Mouse (Mus musculus) heart, embryonic 14.5 days (tissue): ENCODE results near the gene Exoc3l. TPM values are rescaled to one million over a fixed set of nuclear protein-coding genes. Genes with fewer than 3 reads are reported as not detected.
A peak's percentile ranks its signal among the peaks of the same experiment; 100 is the strongest.

ENCODE experiments used
- ATAC-seq: fragments of 200-750 bp; cut with Nextera tagmentation; 2 replicates; pipeline ENCODE4 v1.8.0; 2017; ENCODE audit warnings: low read depth, moderate TSS enrichment; ENCODE audit not compliant: insufficient number of reproducible peaks, insufficient read depth, low FRiP score
- H3K27ac ChIP-seq, 2 experiments: fragments of 200-500 bp in 1 of 2; fragments of 300-500 bp in 1 of 2; sonication (generic) in 1 of 2; replicated peaks in 1 of 2; 2 replicates each; pipeline ENCODE4 v1.5.1; 2012 to 2014; ENCODE audit warnings: low read depth in 2 of 2, low read length in 2 of 2, control low read depth in 1 of 2, mild to moderate bottlenecking in 1 of 2, mixed read lengths in 1 of 2; ENCODE audit not compliant: control insufficient read depth in 1 of 2, insufficient read depth in 1 of 2
- H3K27me3 ChIP-seq: fragments of 300-500 bp; sonication (generic); 2 replicates; pipeline ENCODE4 v1.6.1; 2014; ENCODE audit warnings: mild to moderate bottlenecking, low read length, control low read depth; ENCODE audit not compliant: control insufficient read depth, insufficient read depth
- H3K36me3 ChIP-seq: fragments of 300-500 bp; sonication (generic); 2 replicates; pipeline ENCODE4 v1.6.1; 2014; ENCODE audit warnings: mild to moderate bottlenecking, control low read depth, low read length, mixed read lengths; ENCODE audit not compliant: control insufficient read depth, insufficient read depth
- H3K4me1 ChIP-seq, 2 experiments: fragments of 200-500 bp in 1 of 2; fragments of 300-500 bp in 1 of 2; sonication (generic) in 1 of 2; 2 replicates each; pipeline ENCODE4 v1.6.1; 2012 to 2014; ENCODE audit warnings: low read length in 2 of 2, control low read depth in 1 of 2, mixed read lengths in 1 of 2; ENCODE audit not compliant: control insufficient read depth in 2 of 2, insufficient read depth in 2 of 2
- H3K4me2 ChIP-seq: fragments of 300-500 bp; sonication (generic); 2 replicates; pipeline ENCODE4 v1.6.1; 2014; ENCODE audit warnings: mild to moderate bottlenecking, low read length
- H3K4me3 ChIP-seq, 2 experiments: fragments of 200-500 bp in 1 of 2; fragments of 300-500 bp in 1 of 2; sonication (generic) in 1 of 2; 2 replicates each; pipeline ENCODE4 v1.5.1; 2012 to 2014; ENCODE audit warnings: low read length in 2 of 2, mild to moderate bottlenecking in 2 of 2, control low read depth in 1 of 2, low read depth in 1 of 2, moderate library complexity in 1 of 2; ENCODE audit not compliant: control insufficient read depth in 1 of 2, insufficient read depth in 1 of 2
- H3K9ac ChIP-seq: fragments of 300-500 bp; sonication (generic); 2 replicates; pipeline ENCODE4 v1.6.1; 2014; ENCODE audit warnings: mild to moderate bottlenecking, low read length
- H3K9me3 ChIP-seq: fragments of 300-500 bp; sonication (generic); 2 replicates; pipeline ENCODE4 v1.6.1; 2016; ENCODE audit warnings: low read length, control low read depth; ENCODE audit not compliant: control insufficient read depth
- WGBS: fragments of 180-500 bp; shearing (Covaris S2); extraction: QIAGEN DNeasy Blood & Tissue Kit; methylation state at CpG from one replicate; pipeline ENCODE4 v1.1.7; 2014; 5-methylcytosine and 5-hydroxymethylcytosine counted together
- polyA plus RNA-seq: library from polyadenylated mRNA; unstranded; fragments of >200 nt; fragmentation: Nextera tagmentation; extraction: Ambion mirVana; gene quantifications from 2 replicates; pipeline ENCODE4 v1.2.1, GENCODE M21; 2014

Exoc3l gene
- polyA plus RNA-seq, 1 experiment from 2014 or later, result 14.7 TPM

- ATAC-seq, result no peak
- Histone ChIP-seq H3K9me3 (0 out of 2 replicates have a peak, but pooled peaks cover 3% of the 10 kb centered on the region), H3K27ac (no peak overlapping the region), H3K4me2 (no peak overlapping the region), H3K4me3 (no peak overlapping the region), H3K4me1 (peaks cover 14 to 31% of the 10 kb centered on the region in 2 experiments), H3K36me3 (no peaks in the 10 kb centered on the region), H3K27me3 (peaks cover 32% of the 10 kb centered on the region), H3K9ac (no peak overlapping the region)
- WGBS, result 63% methylated on average over 7 of the region's 7 CpGs
Observed at GRCm38 (mm10) chr8:105257318-105258114, 38.4 kb downstream of the Exoc3l start.

- peak; percentile 29; the same call in 1 of the 2 replicates for ATAC-seq
- H3K27ac ChIP-seq, result peak within 1 kb of the TSS; percentile 62 to 74
- H3K4me3 ChIP-seq, result peak within 1 kb of the TSS; percentile 60 to 83
- H3K9ac ChIP-seq, result peak within 1 kb of the TSS; percentile 71
- peaks cover 23% of the 10 kb centered on the region for H3K36me3 ChIP-seq
- 2% methylated on average over 14 of the region's 14 CpGs for WGBS
- peaks cover 24% of the 10 kb centered on the region for H3K27me3 ChIP-seq
- peaks cover 14 to 29% of the 10 kb centered on the region in 2 experiments for H3K4me1 ChIP-seq
- H3K4me2 ChIP-seq, result peak within 1 kb of the TSS; percentile 97
- H3K9me3 ChIP-seq, result no peaks in the 10 kb centered on the region
Observed at GRCm38 (mm10) chr8:105254966-105255350, 40.9 kb downstream of the Exoc3l start, which contains the start of gene B3gnt9. Gene B3gnt9 (minus strand): TSS chr8:105255153.

GRCm38 (mm10) chr8:105254152-105254965 is 41.5 kb downstream of the Exoc3l start:
- ATAC-seq, result peak; percentile 81
- WGBS, result under 1% methylated on average over 72 of the region's 74 CpGs
- H3K27ac ChIP-seq, result peak overlapping the region; percentile 62 to 74

GRCm38 (mm10) chr8:105253766-105254151 is 42.1 kb downstream of the Exoc3l start:
- Histone ChIP-seq H3K9ac (peak overlapping the region; percentile 71; the same call in 1 of the 2 replicates), H3K4me3 (peak overlapping the region; percentile 60 to 83), H3K36me3 (peaks cover 34% of the 10 kb centered on the region), H3K4me2 (peak overlapping the region; percentile 97), H3K4me1 (peaks cover 14 to 17% of the 10 kb centered on the region in 2 experiments), H3K27me3 (peaks cover 20% of the 10 kb centered on the region), H3K9me3 (no peaks in the 10 kb centered on the region), H3K27ac (0 out of 4 replicates have a peak overlapping the region, but pooled peaks of 1 of the 2 experiments have one; percentile 14)
- WGBS, result 48% methylated on average over 20 of the region's 20 CpGs
- ATAC-seq, result no peak

More at GRCm38 (mm10) chr8:105254152-105254965, 41.5 kb downstream of the Exoc3l start:
- Histone ChIP-seq H3K4me3 (peak overlapping the region; percentile 60 to 83), H3K9ac (peak overlapping the region; percentile 71), H3K36me3 (peaks cover 28% of the 10 kb centered on the region), H3K27me3 (peaks cover 22% of the 10 kb centered on the region), H3K4me1 (peaks cover 14 to 23% of the 10 kb centered on the region in 2 experiments), H3K9me3 (no peaks in the 10 kb centered on the region), H3K4me2 (peak overlapping the region; percentile 97)

- no peak for ATAC-seq
- Histone ChIP-seq H3K9me3 (no peaks in the 10 kb centered on the region), H3K4me2 (no peak overlapping the region), H3K27me3 (peaks cover 11% of the 10 kb centered on the region; the same call in 1 of the 2 replicates), H3K4me3 (no peak overlapping the region), H3K27ac (no peak overlapping the region), H3K4me1 (peaks cover 13 to 14% of the 10 kb centered on the region in 2 experiments; a peak in 3 of 4 replicates), H3K9ac (0 out of 2 replicates have a peak overlapping the region, but pooled peaks have one; percentile 71), H3K36me3 (peaks cover 42% of the 10 kb centered on the region)
- 62% methylated on average over 10 of the region's 10 CpGs for WGBS
Observed at GRCm38 (mm10) chr8:105252680-105253537, 43.0 kb downstream of the Exoc3l start.

GRCm38 (mm10) chr8:105251954-105252353 is 43.9 kb downstream of the Exoc3l start:
- ATAC-seq, result no peak
- Histone ChIP-seq H3K36me3 (peaks cover 52% of the 10 kb centered on the region), H3K9me3 (no peaks in the 10 kb centered on the region), H3K27me3 (peaks cover 6% of the 10 kb centered on the region; the same call in 1 of the 2 replicates), H3K4me1 (peaks cover 13 to 14% of the 10 kb centered on the region in 2 experiments; a peak in 3 of 4 replicates), H3K9ac (no peak overlapping the region), H3K27ac (no peak overlapping the region), H3K4me3 (no peak overlapping the region), H3K4me2 (no peak overlapping the region)
- 89% methylated on average over 6 of the region's 6 CpGs for WGBS
